8 mouse cellular contexts compared by ENCODE assay signal in genomic region chr10:117149942-117150617, GRCm38 (mm10). TPM values are rescaled to one million over a fixed set of nuclear protein-coding genes. Genes with fewer than 3 reads are reported as not detected.
DNase-seq lines count a peak whose midpoint lies in the region; ATAC-seq and TF ChIP-seq lines count a peak whose summit lies in the region.

No protein-coding gene starts in this region.

- H3K4me3 ChIP-seq in ES-Bruce4 (ENCODE audit: low read depth, low read length), result peak overlapping the region; percentile 42
- H3K4me3 ChIP-seq in heart, embryonic 15.5 days, result peak overlapping the region; percentile 88
- H3K4me3 ChIP-seq in midbrain, embryonic 10.5 days, result peak overlapping the region; percentile 97

- ATAC-seq in heart, embryonic 15.5 days (replicated peaks; ENCODE audit: insufficient number of reproducible peaks, insufficient read depth, low FRiP score, low read depth), result no peak
- no peak for ATAC-seq in monocyte, adult 5-6 weeks (replicated peaks; ENCODE audit: insufficient number of reproducible peaks, low FRiP score, low TSS enrichment, poor library complexity, severe bottlenecking)

- H3K4me1 ChIP-seq in ES-Bruce4 (ENCODE audit: control insufficient read depth, insufficient read depth, low read length), result peaks cover 2% of the 10 kb centered on the region
- H3K4me1 ChIP-seq in heart, embryonic 15.5 days (replicated peaks), result peaks cover 53% of the 10 kb centered on the region
- peaks cover 59% of the 10 kb centered on the region for H3K4me1 ChIP-seq in midbrain, embryonic 10.5 days

- peak; percentile 27 for DNase-seq in 416B (ENCODE audit: low read depth)
- peak; percentile 63 to 64 for DNase-seq in cerebellum, postnatal 14 days
- peak; percentile 50 to 66 for DNase-seq in kidney, postnatal 4 days
- peak; percentile 39 for DNase-seq in midbrain, embryonic 10.5 days (ENCODE audit: low spot score)
- DNase-seq in spleen, postnatal 10 days (ENCODE audit: low spot score in 2 of 2), result peak; percentile 45 to 50

- TF ChIP-seq EP300 in ES-Bruce4 (IDR thresholded peaks at IDR 0.05; ENCODE audit: insufficient read depth, low read depth, low read length), result 0 out of 2 replicates have a peak, but pooled peaks have one; percentile 19

- TF ChIP-seq CTCF in ES-Bruce4 (IDR thresholded peaks at IDR 0.05; ENCODE audit: low read depth, low read length), result no peak

- H3K27ac ChIP-seq in ES-Bruce4 (ENCODE audit: insufficient read depth, low read length), result no peak overlapping the region
- peak overlapping the region; percentile 70 for H3K27ac ChIP-seq in heart, embryonic 15.5 days
- no peak overlapping the region; the same call in 1 of the 2 replicates for H3K27ac ChIP-seq in midbrain, embryonic 10.5 days (replicated peaks)

- no peak overlapping the region for H3K9ac ChIP-seq in ES-Bruce4 (ENCODE audit: low read depth, poor library complexity, severe bottlenecking)
- peak overlapping the region; percentile 48 for H3K9ac ChIP-seq in heart, embryonic 15.5 days

- no peaks in the 10 kb centered on the region for H3K27me3 ChIP-seq in ES-Bruce4 (ENCODE audit: control insufficient read depth, insufficient read depth, low read length, poor library complexity, severe bottlenecking)
- H3K27me3 ChIP-seq in heart, embryonic 15.5 days, result no peaks in the 10 kb centered on the region
- H3K27me3 ChIP-seq in midbrain, embryonic 10.5 days (ENCODE audit: low read depth, poor library complexity, severe bottlenecking), result peaks cover 22% of the 10 kb centered on the region

- H3K4me2 ChIP-seq in heart, embryonic 15.5 days, result peak overlapping the region; percentile 74

- 2% methylated on average over 23 of the region's 23 CpGs for WGBS in heart, embryonic 15.5 days
- WGBS in midbrain, embryonic 10.5 days, result 1% methylated on average over 23 of the region's 23 CpGs

- TF ChIP-seq POLR2A in ES-Bruce4 (IDR thresholded peaks at IDR 0.05; ENCODE audit: insufficient read depth, low read length), result no peak

- no peaks in the 10 kb centered on the region for H3K9me3 ChIP-seq in ES-Bruce4 (replicated peaks; ENCODE audit: control insufficient read depth, insufficient read depth, low read length, poor library complexity, severe bottlenecking)
- no peaks in the 10 kb centered on the region for H3K9me3 ChIP-seq in heart, embryonic 15.5 days (replicated peaks)
- H3K9me3 ChIP-seq in midbrain, embryonic 10.5 days (replicated peaks), result no peaks in the 10 kb centered on the region

- no peaks in the 10 kb centered on the region for H3K36me3 ChIP-seq in ES-Bruce4 (ENCODE audit: control insufficient read depth, insufficient read depth, low read length, poor library complexity, severe bottlenecking)
- H3K36me3 ChIP-seq in heart, embryonic 15.5 days, result no peaks in the 10 kb centered on the region
- no peaks in the 10 kb centered on the region for H3K36me3 ChIP-seq in midbrain, embryonic 10.5 days

RNA-seq across cellular contexts. Expression of gene Frs2, which starts 1.7 kb away (rescaled TPM):
- polyA plus RNA-seq in ES-Bruce4 (2011; ENCODE audit: insufficient read depth, insufficient read length, low read depth, missing spikeins), result 43.3 and 49.0 TPM in 2 replicates
- 14.8 and 14.9 TPM in 2 replicates for polyA plus RNA-seq in heart, embryonic 15.5 days (2015; fragmentation: Nextera tagmentation; extraction: Ambion mirVana)
- 16.0 and 21.1 TPM in 2 replicates for polyA plus RNA-seq in midbrain, embryonic 10.5 days (2016; fragmentation: Nextera tagmentation; extraction: Ambion mirVana)
- total RNA-seq in monocyte, adult 5-6 weeks (2017), result 9.1 to 21.4 TPM (median 12.1 TPM) in 3 replicates

Comparison
In these comparisons a context has a peak if more than half of its experiments do, and no peak if none do; other contexts are left out.
1. H3K4me3 ChIP-seq: peak in every context shown above with its lines; median percentile 97 in midbrain, embryonic 10.5 days; 88 in heart, embryonic 15.5 days; 42 in ES-Bruce4.